Mouse (Mus musculus) forebrain, postnatal 0 days (tissue): ENCODE measurements around the gene Ttc34. TPM values are rescaled to one million over a fixed set of nuclear protein-coding genes. Genes with fewer than 3 reads are reported as not detected.

Experiments
- ATAC-seq: fragments of 200-750 bp; cut with Nextera tagmentation; 2 replicates; pipeline ENCODE4 v1.8.0; 2017; ENCODE audit warnings: mild to moderate bottlenecking, moderate library complexity
- DNase-seq: peaks from one replicate; pipeline ENCODE4 v3.0.0-alpha.2; 2015
- H3K27ac ChIP-seq: fragments of 300-500 bp; sonication (generic); 2 replicates; pipeline ENCODE4 v1.5.1; 2014; ENCODE audit warnings: low read depth, mild to moderate bottlenecking, antibody characterized with exemption, low read length, moderate library complexity, mixed read lengths
- H3K27me3 ChIP-seq: fragments of 300-500 bp; sonication (generic); 2 replicates; pipeline ENCODE4 v1.6.1; 2014; ENCODE audit warnings: mild to moderate bottlenecking, low read length, mixed read lengths; ENCODE audit not compliant: insufficient read depth
- H3K36me3 ChIP-seq: fragments of 300-500 bp; sonication (generic); 2 replicates; pipeline ENCODE4 v1.6.1; 2014; ENCODE audit warnings: mild to moderate bottlenecking, moderate library complexity; ENCODE audit not compliant: insufficient read depth
- H3K4me1 ChIP-seq: fragments of 300-500 bp; sonication (generic); 2 replicates; pipeline ENCODE4 v1.6.1; 2014; ENCODE audit warnings: antibody characterized with exemption; ENCODE audit not compliant: insufficient read depth
- H3K4me2 ChIP-seq: fragments of 300-500 bp; sonication (generic); 2 replicates; pipeline ENCODE4 v1.6.1; 2014; ENCODE audit warnings: low read depth, mild to moderate bottlenecking, moderate library complexity
- H3K4me3 ChIP-seq: fragments of 300-500 bp; sonication (generic); 2 replicates; pipeline ENCODE4 v1.5.1; 2014; ENCODE audit warnings: low read depth, low read length, mixed read lengths
- H3K9ac ChIP-seq: fragments of 300-500 bp; sonication (generic); 2 replicates; pipeline ENCODE4 v1.6.1; 2014; ENCODE audit warnings: mild to moderate bottlenecking
- H3K9me3 ChIP-seq: fragments of 300-500 bp; sonication (generic); 2 replicates; pipeline ENCODE4 v1.6.1; 2016; ENCODE audit warnings: low read length
- CTCF ChIP-seq: sonication (generic); IDR thresholded peaks from 2 replicates; pipeline ENCODE4 v1.5.1; 2016; ENCODE audit warnings: antibody characterized with exemption, control low read depth, low read depth
- WGBS: fragments of 180-500 bp; shearing (Covaris S2); extraction: QIAGEN DNeasy Blood & Tissue Kit; methylation state at CpG from one replicate; pipeline ENCODE4 v1.1.7; 2014; 5-methylcytosine and 5-hydroxymethylcytosine counted together
- polyA plus RNA-seq: library from polyadenylated mRNA; unstranded; fragments of >200 nt; fragmentation: Nextera tagmentation; extraction: Ambion mirVana; gene quantifications from 2 replicates; pipeline ENCODE4 v1.2.1, GENCODE M21; 2015
- total RNA-seq: library from RNA; depleted of rRNA; stranded (reverse); fragments of >200 nt; gene quantifications from 2 replicates; pipeline ENCODE4 v1.2.3, GENCODE M21; 2014

The Ttc34 gene
- total and polyA plus RNA-seq, 2 experiments from 2014 or later = 3.6 to 4.1 TPM

GRCm38 (mm10) chr4:154825662-154826061 lies 11.6 kb upstream of the Ttc34 start:
- Histone ChIP-seq H3K27ac (no peak overlapping the region), H3K4me1 (no peaks in the 10 kb centered on the region), H3K9me3 (no peaks in the 10 kb centered on the region), H3K27me3 (peaks cover 9% of the 10 kb centered on the region; the same call in 1 of the 2 replicates), H3K4me3 (no peak overlapping the region), H3K4me2 (no peak overlapping the region), H3K36me3 (no peaks in the 10 kb centered on the region), H3K9ac (no peak overlapping the region)
- 34% methylated on average over 6 of the region's 6 CpGs for WGBS
- peak; percentile 55 for ATAC-seq
- TF ChIP-seq CTCF = peak; percentile 98
- DNase-seq = peak; percentile 83

DNA sequence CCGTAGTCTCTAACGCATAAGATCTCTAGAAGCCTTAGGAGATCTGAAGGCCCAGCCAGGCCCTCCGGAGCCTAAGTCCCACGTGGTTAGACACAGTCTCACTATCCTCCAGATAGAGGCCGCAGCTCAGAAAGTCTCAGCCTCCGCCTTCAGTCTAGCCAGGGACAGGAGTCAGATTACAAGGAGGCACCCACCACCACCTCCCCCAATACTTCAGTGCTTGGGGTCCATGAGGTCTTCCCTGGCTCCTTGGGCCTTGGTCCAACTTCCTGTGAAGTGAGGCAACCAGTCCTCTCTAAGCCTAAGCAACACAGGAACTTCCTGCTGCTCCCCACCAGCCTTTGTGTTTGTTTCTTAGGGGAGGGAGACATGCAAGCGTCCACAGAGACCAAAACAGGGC lies 11.0 kb upstream of the Ttc34 start:
- 57% methylated on average over 7 of the region's 7 CpGs for WGBS
- Histone ChIP-seq H3K4me2 (no peak overlapping the region), H3K36me3 (no peaks in the 10 kb centered on the region), H3K4me3 (no peak overlapping the region), H3K9me3 (no peaks in the 10 kb centered on the region), H3K4me1 (no peaks in the 10 kb centered on the region), H3K9ac (no peak overlapping the region), H3K27me3 (peaks cover 10% of the 10 kb centered on the region; the same call in 1 of the 2 replicates), H3K27ac (no peak overlapping the region)
- DNase-seq (no peak), ATAC-seq (0 out of 2 replicates have a peak, but pooled peaks have one; percentile 2)
- no peak for TF ChIP-seq CTCF

GRCm38 (mm10) chr4:154827181-154827580 lies 10.1 kb upstream of the Ttc34 start:
- TF ChIP-seq CTCF = no peak
- peaks cover 11% of the 10 kb centered on the region; the same call in 1 of the 2 replicates for H3K27me3 ChIP-seq
- H3K4me1 ChIP-seq = no peaks in the 10 kb centered on the region
- DNase-seq (peak; percentile 26), ATAC-seq (no peak)
- no peak overlapping the region for H3K4me3 ChIP-seq
- H3K9me3 ChIP-seq = no peaks in the 10 kb centered on the region
- no peak overlapping the region for H3K4me2 ChIP-seq
- H3K9ac ChIP-seq = no peak overlapping the region
- WGBS = 64% methylated on average over 7 of the region's 7 CpGs
- no peaks in the 10 kb centered on the region for H3K36me3 ChIP-seq
- H3K27ac ChIP-seq = no peak overlapping the region

DNA sequence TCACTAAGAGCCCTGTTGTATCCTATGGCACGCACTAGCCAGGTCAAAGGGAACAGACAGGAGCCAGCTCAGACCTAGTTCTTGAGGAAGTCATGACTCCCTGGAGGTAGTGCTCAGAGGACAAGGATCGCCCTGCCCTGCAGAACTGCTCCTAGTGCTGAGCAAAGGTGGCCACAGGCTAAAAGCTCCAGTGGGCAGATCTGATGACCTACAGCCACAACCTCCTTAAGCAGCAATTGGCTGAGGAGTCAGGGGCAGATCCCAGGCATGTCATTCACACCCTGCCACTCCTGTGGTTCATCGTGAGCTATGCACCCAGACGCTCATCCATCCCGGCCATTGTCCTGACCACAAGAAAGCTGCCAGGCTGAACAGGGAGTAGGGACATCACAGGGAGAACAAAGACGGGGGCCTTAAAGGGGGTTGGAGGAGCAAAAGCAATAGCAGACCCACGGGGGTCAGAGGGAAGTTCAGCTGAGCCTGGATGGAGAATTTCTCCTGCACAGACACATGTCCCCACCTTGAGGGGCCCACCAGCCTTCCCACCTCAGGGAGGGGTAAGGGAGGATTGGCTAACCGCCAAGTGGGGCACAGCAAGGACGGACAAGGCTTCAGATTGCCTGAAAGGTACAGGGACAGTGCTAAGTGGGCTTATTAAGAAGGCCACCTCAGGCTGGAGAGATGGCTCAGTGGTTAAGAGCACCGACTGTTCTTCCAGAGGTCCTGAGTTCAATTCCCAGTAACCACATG lies 9.2 kb upstream of the Ttc34 start:
- peaks cover 11% of the 10 kb centered on the region; the same call in 1 of the 2 replicates for H3K27me3 ChIP-seq
- no peak for TF ChIP-seq CTCF
- H3K9ac ChIP-seq = no peak overlapping the region
- H3K4me2 ChIP-seq = no peak overlapping the region
- H3K4me1 ChIP-seq = no peaks in the 10 kb centered on the region
- H3K9me3 ChIP-seq = no peaks in the 10 kb centered on the region
- no peak overlapping the region for H3K4me3 ChIP-seq
- no peak for DNase-seq
- no peaks in the 10 kb centered on the region for H3K36me3 ChIP-seq
- WGBS = 44% methylated on average over 10 of the region's 10 CpGs
- no peak overlapping the region for H3K27ac ChIP-seq
- ATAC-seq = no peak

GRCm38 (mm10) chr4:154831915-154832573 lies 5.2 kb upstream of the Ttc34 start:
- no peak overlapping the region for H3K4me2 ChIP-seq
- DNase-seq (peak; percentile 14), ATAC-seq (no peak)
- no peak overlapping the region for H3K27ac ChIP-seq
- no peaks in the 10 kb centered on the region for H3K9me3 ChIP-seq
- no peak overlapping the region for H3K4me3 ChIP-seq
- no peak for TF ChIP-seq CTCF
- no peaks in the 10 kb centered on the region for H3K4me1 ChIP-seq
- 13% methylated on average over 9 of the region's 9 CpGs for WGBS
- peaks cover 20% of the 10 kb centered on the region for H3K27me3 ChIP-seq
- no peak overlapping the region for H3K9ac ChIP-seq
- no peaks in the 10 kb centered on the region for H3K36me3 ChIP-seq

DNA sequence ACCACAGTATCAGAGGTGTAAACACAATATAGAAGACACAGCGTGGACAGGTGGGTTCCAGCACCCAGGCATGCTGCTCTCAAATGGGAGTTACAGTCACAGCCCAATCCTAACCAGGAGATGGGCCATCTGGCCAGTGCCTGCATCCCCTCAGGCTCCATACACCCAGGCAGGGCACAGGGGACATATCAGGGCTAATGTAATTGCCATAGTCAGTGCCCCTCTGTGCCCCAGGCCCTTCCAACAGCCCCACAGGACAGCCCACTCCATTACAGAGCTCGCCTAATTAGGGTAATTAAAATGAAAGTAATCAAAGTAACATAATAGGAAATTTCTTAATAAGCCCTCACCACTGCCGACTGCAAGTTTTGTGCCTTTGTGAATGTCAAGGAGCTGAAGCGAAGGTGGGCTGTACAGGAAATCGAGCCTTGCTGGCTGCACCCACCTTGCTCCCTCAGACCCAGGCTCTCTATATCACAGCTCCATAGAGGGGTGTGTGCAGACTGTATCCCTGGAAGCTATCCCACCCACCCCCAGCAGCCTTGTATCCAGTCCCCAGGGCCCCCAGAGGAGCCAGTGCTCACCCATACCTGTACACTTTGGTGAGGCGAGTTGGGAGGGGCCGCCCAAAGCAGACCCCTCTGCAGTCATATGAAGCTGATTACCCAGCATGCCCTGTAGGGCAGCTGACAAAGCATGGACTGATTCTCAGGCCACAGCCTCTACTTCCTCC lies 910 bp upstream of the Ttc34 start:
- H3K27ac ChIP-seq = no peak overlapping the region
- ATAC-seq = no peak
- H3K9me3 ChIP-seq = no peaks in the 10 kb centered on the region
- H3K36me3 ChIP-seq = no peaks in the 10 kb centered on the region
- WGBS = 54% methylated on average over 7 of the region's 7 CpGs
- no peak overlapping the region for H3K9ac ChIP-seq
- H3K27me3 ChIP-seq = peaks cover 16% of the 10 kb centered on the region
- H3K4me2 ChIP-seq = no peak overlapping the region
- DNase-seq = no peak
- H3K4me3 ChIP-seq = no peak overlapping the region
- H3K4me1 ChIP-seq = no peaks in the 10 kb centered on the region
- no peak for TF ChIP-seq CTCF
